ENCODE assay signal across 8 mouse cellular contexts in genomic region chr10:39672547-39673051, GRCm38 (mm10). TPM values are rescaled to one million over a fixed set of nuclear protein-coding genes. Genes with fewer than 3 reads are reported as not detected.
DNase-seq lines count a peak whose midpoint lies in the region; ATAC-seq lines count a peak whose summit lies in the region.

No protein-coding gene starts in this region.

- ATAC-seq in embryonic facial prominence, embryonic 13.5 days (ENCODE audit: insufficient number of reproducible peaks, insufficient read depth, low FRiP score, low TSS enrichment, low read depth): no peak
- peak; percentile 38; the same call in 1 of the 2 replicates for ATAC-seq in intestine, embryonic 16.5 days
- peak; percentile 91 for ATAC-seq in neural tube, embryonic 13.5 days (ENCODE audit: low read depth)
- ATAC-seq in cerebellum, adult (ENCODE audit: insufficient number of reproducible peaks, low FRiP score, low TSS enrichment): no peak

- no peaks in the 10 kb centered on the region for H3K9me3 ChIP-seq in embryonic facial prominence, embryonic 13.5 days
- no peaks in the 10 kb centered on the region for H3K9me3 ChIP-seq in intestine, embryonic 16.5 days (ENCODE audit: control insufficient read depth, low read length)
- H3K9me3 ChIP-seq in neural tube, embryonic 13.5 days: no peaks in the 10 kb centered on the region

- H3K4me1 ChIP-seq in embryonic facial prominence, embryonic 13.5 days: peaks cover 21% of the 10 kb centered on the region
- H3K4me1 ChIP-seq in intestine, embryonic 16.5 days (ENCODE audit: control insufficient read depth, insufficient read depth, low read length): 0 out of 2 replicates have a peak, but pooled peaks cover 2% of the 10 kb centered on the region
- H3K4me1 ChIP-seq in neural tube, embryonic 13.5 days (replicated peaks): peaks cover 33% of the 10 kb centered on the region

- H3K36me3 ChIP-seq in embryonic facial prominence, embryonic 13.5 days: peaks cover 18% of the 10 kb centered on the region; the same call in 1 of the 2 replicates
- no peaks in the 10 kb centered on the region for H3K36me3 ChIP-seq in intestine, embryonic 16.5 days (ENCODE audit: control insufficient read depth, insufficient read depth, low read length)
- peaks cover 10% of the 10 kb centered on the region for H3K36me3 ChIP-seq in neural tube, embryonic 13.5 days

- WGBS in embryonic facial prominence, embryonic 13.5 days: 14% methylated on average over 4 of the region's 4 CpGs
- WGBS in intestine, embryonic 16.5 days: 40% methylated on average over 4 of the region's 4 CpGs
- WGBS in neural tube, embryonic 13.5 days: 8% methylated on average over 4 of the region's 4 CpGs

- H3K9ac ChIP-seq in embryonic facial prominence, embryonic 13.5 days: no peak overlapping the region
- no peak overlapping the region for H3K9ac ChIP-seq in intestine, embryonic 16.5 days (ENCODE audit: low read depth, low read length)
- no peak overlapping the region for H3K9ac ChIP-seq in neural tube, embryonic 13.5 days

- peak overlapping the region; percentile 35; the same call in 1 of the 2 replicates for H3K27ac ChIP-seq in embryonic facial prominence, embryonic 13.5 days
- peak overlapping the region; percentile 6; the same call in 1 of the 2 replicates for H3K27ac ChIP-seq in intestine, embryonic 16.5 days (ENCODE audit: low read length)
- peak overlapping the region; percentile 81 for H3K27ac ChIP-seq in neural tube, embryonic 13.5 days (replicated peaks)

- H3K4me3 ChIP-seq in embryonic facial prominence, embryonic 13.5 days: no peak overlapping the region
- H3K4me3 ChIP-seq in intestine, embryonic 16.5 days (ENCODE audit: low read length): no peak overlapping the region
- H3K4me3 ChIP-seq in neural tube, embryonic 13.5 days: no peak overlapping the region

- DNase-seq in layer of hippocampus, adult 11-12 months (ENCODE audit: low spot score): peak; percentile 33
- no peak for DNase-seq in layer of hippocampus, postnatal 25 days (ENCODE audit: extremely low spot score in 1 of 2, low spot score in 1 of 2)
- DNase-seq in ovary, postnatal 10 days (ENCODE audit: low spot score): no peak
- DNase-seq in spleen, adult 18-20 months: no peak

- no peaks in the 10 kb centered on the region for H3K27me3 ChIP-seq in embryonic facial prominence, embryonic 13.5 days
- no peaks in the 10 kb centered on the region for H3K27me3 ChIP-seq in intestine, embryonic 16.5 days (replicated peaks; ENCODE audit: control insufficient read depth, insufficient read depth, low read length)
- no peaks in the 10 kb centered on the region for H3K27me3 ChIP-seq in neural tube, embryonic 13.5 days

- H3K4me2 ChIP-seq in embryonic facial prominence, embryonic 13.5 days: no peak overlapping the region
- no peak overlapping the region for H3K4me2 ChIP-seq in intestine, embryonic 16.5 days (ENCODE audit: low read depth, low read length)
- H3K4me2 ChIP-seq in neural tube, embryonic 13.5 days: 0 out of 2 replicates have a peak overlapping the region, but pooled peaks have one; percentile 20

RNA-seq across cellular contexts. Expression of gene Rev3l, which starts 59.3 kb away (rescaled TPM):
- 10 to 100 TPM; 33.9 to 43.4 TPM for total RNA-seq in layer of hippocampus, postnatal 25 days (2021)
- 21.5 and 23.5 TPM in 2 replicates for polyA plus RNA-seq in embryonic facial prominence, embryonic 13.5 days (2015; fragmentation: Nextera tagmentation; extraction: Ambion mirVana)
- polyA plus RNA-seq in intestine, embryonic 16.5 days (2015; fragmentation: Nextera tagmentation; extraction: Ambion mirVana): 8.5 and 8.7 TPM in 2 replicates
- polyA plus RNA-seq in neural tube, embryonic 13.5 days (2015; fragmentation: Nextera tagmentation; extraction: Ambion mirVana): 27.3 and 28.3 TPM in 2 replicates

RNA-seq across cellular contexts. Expression of gene Traf3ip2, which starts 59.9 kb away (rescaled TPM):
- total RNA-seq in layer of hippocampus, postnatal 25 days (2021): 1 to 10 TPM; 1.9 to 2.0 TPM
- polyA plus RNA-seq in embryonic facial prominence, embryonic 13.5 days (2015; fragmentation: Nextera tagmentation; extraction: Ambion mirVana): 15.8 and 18.1 TPM in 2 replicates
- 28.0 and 33.4 TPM in 2 replicates for polyA plus RNA-seq in intestine, embryonic 16.5 days (2015; fragmentation: Nextera tagmentation; extraction: Ambion mirVana)
- polyA plus RNA-seq in neural tube, embryonic 13.5 days (2015; fragmentation: Nextera tagmentation; extraction: Ambion mirVana): 4.8 and 5.0 TPM in 2 replicates

Comparison
In these comparisons a context has a peak if more than half of its experiments do, and no peak if none do; other contexts are left out.
1. ATAC-seq: peak in intestine, embryonic 16.5 days (single experiment) and neural tube, embryonic 13.5 days (single experiment); none in embryonic facial prominence, embryonic 13.5 days (single experiment) and cerebellum, adult (single experiment).
2. H3K27ac ChIP-seq: peak in every context shown above with its lines; median percentile 81 in neural tube, embryonic 13.5 days; 35 in embryonic facial prominence, embryonic 13.5 days; 6 in intestine, embryonic 16.5 days.